Mouse (Mus musculus) G1E (cell line): ENCODE data around the gene Cblc. TPM values are rescaled to one million over a fixed set of nuclear protein-coding genes. Genes with fewer than 3 reads are reported as not detected.

Experiments
- ATAC-seq: 2 replicates; pipeline ENCODE4 v1.8.0; 2016; ENCODE audit warnings: mild to moderate bottlenecking; ENCODE audit not compliant: insufficient number of reproducible peaks, poor library complexity, low FRiP score, severe bottlenecking; ENCODE audit errors: extremely low read depth
- DNase-seq: peaks from one replicate; pipeline ENCODE4 v3.0.0; 2012; ENCODE audit warnings: low spot score
- H3K27me3 ChIP-seq: 2 replicates; pipeline ENCODE4 v1.6.1; 2012; ENCODE audit warnings: mild to moderate bottlenecking, low read length, inconsistent platforms; ENCODE audit not compliant: insufficient read depth
- H3K36me3 ChIP-seq: replicated peaks from 2 replicates; pipeline ENCODE3; 2012; ENCODE audit warnings: mild to moderate bottlenecking, inconsistent platforms
- H3K4me1 ChIP-seq: 2 replicates; pipeline ENCODE4 v1.6.1; 2012; ENCODE audit warnings: low read depth, low read length, inconsistent platforms, mixed read lengths; ENCODE audit not compliant: insufficient read depth
- H3K4me3 ChIP-seq: 2 replicates; pipeline ENCODE4 v1.5.1; 2012; ENCODE audit warnings: low read depth, mild to moderate bottlenecking, inconsistent platforms, low read length, moderate library complexity, mixed read lengths
- H3K9me3 ChIP-seq: replicated peaks from 2 replicates; pipeline ENCODE4 v1.6.1; 2012; ENCODE audit warnings: inconsistent platforms
- CTCF ChIP-seq: IDR thresholded peaks from 2 replicates; pipeline ENCODE4 v1.5.1; 2012; ENCODE audit warnings: low read depth, low read length, inconsistent platforms, mixed read lengths
- GATA1 ChIP-seq: IDR thresholded peaks from 2 replicates; pipeline ENCODE4 v1.6.1; 2012; ENCODE audit warnings: borderline replicate concordance, low read length, inconsistent platforms, mixed read lengths
- GATA2 ChIP-seq: IDR thresholded peaks from 2 replicates; pipeline ENCODE4 v1.6.1; 2012; ENCODE audit warnings: low read depth, low read length, inconsistent platforms, borderline replicate concordance
- POLR2AphosphoS5 ChIP-seq: IDR thresholded peaks from 2 replicates; pipeline ENCODE4 v1.6.1; 2012; ENCODE audit warnings: low read depth, low read length, inconsistent platforms; ENCODE audit not compliant: insufficient replicate concordance
- TAL1 ChIP-seq: conservative IDR thresholded peaks from 2 replicates; pipeline ENCODE4 v1.6.1; 2012; ENCODE audit warnings: low read depth, low read length, inconsistent platforms, mixed read lengths
- polyA plus RNA-seq: library from polyadenylated mRNA; stranded (reverse); fragments of >175 nt; gene quantifications from 2 replicates; pipeline ENCODE4 v1.2.3, GENCODE M21; 2012
- total RNA-seq, 2 experiments: library from RNA; stranded (forward) in 1 of 2; stranded (reverse) in 1 of 2; fragments of 200-1000 nt in 1 of 2; fragments of >200 nt in 1 of 2; fragmentation: Nextera tagmentation in 1 of 2; gene quantifications; 2 replicates each; pipeline ENCODE4 v1.2.3; 2014 to 2017

Cblc gene
- total and polyA plus RNA-seq, 3 experiments = not detected

GRCm38 (mm10) chr7:19778645-19779044 is 18.0 kb downstream of the Cblc start:
- Histone ChIP-seq H3K27me3 (peaks cover 10% of the 10 kb centered on the region), H3K9me3 (peaks cover 4% of the 10 kb centered on the region), H3K4me3 (no peak overlapping the region), H3K4me1 (no peaks in the 10 kb centered on the region), H3K36me3 (no peaks in the 10 kb centered on the region)
- TF ChIP-seq TAL1 (no peak), GATA1 (no peak), GATA2 (no peak), CTCF (no peak), POLR2AphosphoS5 (no peak)
- DNase-seq (no peak), ATAC-seq (no peak)

DNA sequence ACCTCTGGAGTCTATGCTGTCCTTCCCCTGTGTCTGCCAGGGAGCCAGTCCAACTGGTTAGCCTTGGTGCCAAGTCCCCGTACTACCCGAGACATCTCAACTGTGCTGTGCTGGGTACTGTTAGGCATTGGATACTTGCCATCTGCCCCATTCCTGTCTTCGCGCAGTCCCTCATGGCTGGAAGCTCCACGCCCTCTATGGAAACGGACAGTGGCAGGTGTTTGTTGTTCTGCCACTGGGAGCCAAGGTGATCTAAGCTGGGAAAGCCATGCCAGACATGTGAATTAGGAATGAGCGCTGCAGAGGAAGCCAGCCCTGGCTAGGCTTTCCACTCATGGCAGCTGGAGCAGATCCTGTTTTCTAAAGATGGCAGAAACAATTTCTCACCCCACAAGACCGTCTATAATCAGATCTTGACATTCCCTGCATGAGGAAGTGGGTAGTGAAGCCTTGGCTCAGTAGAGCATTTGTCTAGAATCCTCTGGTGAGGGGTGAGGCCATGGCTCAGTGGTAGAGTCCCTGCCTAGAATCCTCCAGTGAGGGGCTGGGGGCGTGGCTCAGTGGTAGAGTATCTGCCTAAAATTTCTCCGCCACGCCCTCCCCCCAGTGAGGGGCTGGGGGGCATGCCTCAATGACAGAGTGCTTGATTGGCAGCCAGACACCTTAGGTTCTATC is 19.4 kb downstream of the Cblc start:
- H3K9me3 ChIP-seq = peaks cover 4% of the 10 kb centered on the region
- DNase-seq = no peak
- H3K27me3 ChIP-seq = peaks cover 17% of the 10 kb centered on the region
- H3K4me3 ChIP-seq = no peak overlapping the region
- TF ChIP-seq TAL1 (no peak), POLR2AphosphoS5 (no peak), CTCF (no peak), GATA1 (no peak), GATA2 (no peak)
- no peaks in the 10 kb centered on the region for H3K36me3 ChIP-seq
- ATAC-seq = no peak
- H3K4me1 ChIP-seq = no peaks in the 10 kb centered on the region

- no peak overlapping the region for H3K4me3 ChIP-seq
- TF ChIP-seq GATA1 = no peak
- TF ChIP-seq TAL1 = no peak
- H3K27me3 ChIP-seq = peaks cover 56% of the 10 kb centered on the region
- no peaks in the 10 kb centered on the region for H3K36me3 ChIP-seq
- no peak for DNase-seq
- ATAC-seq = no peak
- peaks cover 14% of the 10 kb centered on the region for H3K4me1 ChIP-seq
- H3K9me3 ChIP-seq = no peaks in the 10 kb centered on the region
These were observed 24.9 kb downstream of the Cblc start for GRCm38 (mm10) chr7:19771682-19772081.

DNA sequence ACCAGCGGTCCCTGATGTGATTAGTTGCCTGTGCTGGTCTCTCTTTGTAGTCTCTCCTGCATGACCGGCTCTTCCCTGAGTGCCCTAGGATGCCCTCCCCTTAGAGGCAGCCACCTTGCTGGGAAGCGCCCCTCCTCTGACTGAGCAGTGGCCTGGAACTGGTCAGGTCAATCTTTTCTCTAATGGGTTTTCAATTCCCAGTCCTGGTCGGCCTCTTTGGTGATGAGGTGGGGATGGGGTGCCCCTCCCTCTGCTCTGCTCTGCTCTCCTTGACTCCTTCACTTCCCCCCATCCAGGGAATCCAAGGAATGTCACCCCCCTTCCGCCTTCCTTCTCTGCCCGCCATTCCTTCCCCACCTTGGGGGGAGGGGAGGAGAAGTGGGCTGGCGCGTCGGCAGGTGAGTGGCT is 25.6 kb downstream of the Cblc start, which contains the start of gene Bcam:
Gene Bcam (minus strand): TSS at position 33 of the 408 bp plus-strand sequence.
- Histone ChIP-seq H3K36me3 (no peaks in the 10 kb centered on the region), H3K4me1 (peaks cover 14% of the 10 kb centered on the region), H3K9me3 (no peaks in the 10 kb centered on the region), H3K4me3 (peak within 1 kb of the TSS; percentile 40; the same call in 1 of the 2 replicates), H3K27me3 (peaks cover 60% of the 10 kb centered on the region)
- ATAC-seq (no peak), DNase-seq (no peak)
- TF ChIP-seq GATA1 (no peak), CTCF (no peak)

DNA sequence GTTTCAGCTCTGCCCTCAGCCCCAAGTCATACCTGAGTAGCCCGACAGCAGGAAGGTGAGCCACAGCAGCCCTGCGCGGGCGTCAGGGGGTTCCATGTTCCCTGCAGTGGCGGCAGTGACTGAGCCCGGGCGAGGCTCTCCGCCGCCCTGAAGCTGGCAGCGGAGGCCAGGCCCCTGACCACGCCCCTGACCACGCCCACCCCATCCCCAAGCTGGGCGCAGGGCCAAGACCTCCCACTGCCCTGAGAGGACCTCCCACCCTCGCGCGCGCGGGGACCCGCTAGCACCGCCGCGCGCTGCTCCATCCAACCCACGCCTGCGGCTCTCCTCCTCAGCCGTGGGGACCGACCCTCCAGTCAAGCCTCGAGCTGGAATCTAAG is 26.2 kb downstream of the Cblc start:
- ATAC-seq (no peak), DNase-seq (no peak)
- Histone ChIP-seq H3K27me3 (peaks cover 62% of the 10 kb centered on the region), H3K4me1 (peaks cover 14% of the 10 kb centered on the region), H3K4me3 (peak overlapping the region; percentile 40; the same call in 1 of the 2 replicates), H3K36me3 (no peaks in the 10 kb centered on the region), H3K9me3 (no peaks in the 10 kb centered on the region)
- TF ChIP-seq TAL1 (no peak), GATA2 (no peak), POLR2AphosphoS5 (no peak), CTCF (no peak), GATA1 (no peak)

DNA sequence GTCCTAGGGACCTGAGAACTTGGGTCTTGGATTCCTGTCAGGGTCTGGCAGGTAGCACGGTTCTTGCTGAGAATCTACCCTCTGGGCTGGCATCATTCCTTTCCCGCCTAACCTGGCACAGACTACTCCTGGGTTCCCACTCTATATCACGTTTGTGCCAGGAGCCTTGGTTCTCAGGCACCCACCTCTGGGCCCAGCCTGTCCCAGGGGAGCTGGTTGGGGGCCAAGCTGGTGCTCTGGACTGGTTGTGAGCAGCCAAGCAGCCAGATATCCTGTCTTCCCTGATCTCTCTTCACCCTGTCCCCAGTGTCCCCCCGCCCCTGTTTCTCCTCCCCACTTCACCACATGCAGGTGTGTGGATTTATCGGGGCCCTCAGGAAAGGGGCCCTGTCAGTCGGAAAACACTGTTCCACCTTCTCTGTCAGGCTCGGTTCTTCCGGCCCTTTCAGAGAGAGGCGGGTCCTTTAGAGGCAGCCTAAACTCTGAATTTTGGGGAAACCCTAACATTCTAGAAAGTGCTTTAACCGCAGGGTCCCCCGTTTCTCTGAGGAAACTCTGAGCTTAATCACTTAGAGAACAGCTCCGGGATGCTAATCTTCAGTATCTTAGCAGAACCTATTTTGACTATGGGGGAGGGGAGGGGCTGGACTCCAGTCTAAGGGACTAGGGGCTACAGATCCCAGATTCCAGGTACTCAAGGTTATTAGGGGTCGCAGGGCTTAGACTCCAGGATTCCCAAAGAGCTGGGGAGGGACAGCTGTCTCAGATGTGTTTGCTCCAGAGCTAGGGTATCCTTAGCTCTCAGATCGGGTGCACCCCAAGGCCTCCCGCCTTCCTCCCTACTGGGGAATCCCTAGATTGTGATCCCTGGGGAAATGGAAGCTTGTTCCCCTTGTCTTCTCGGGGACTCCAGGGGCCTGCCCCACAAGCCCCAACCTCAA is 26.9 kb downstream of the Cblc start:
- Histone ChIP-seq H3K27me3 (peaks cover 65% of the 10 kb centered on the region), H3K4me3 (peak overlapping the region; percentile 40; the same call in 1 of the 2 replicates), H3K36me3 (no peaks in the 10 kb centered on the region), H3K4me1 (peaks cover 14% of the 10 kb centered on the region), H3K9me3 (no peaks in the 10 kb centered on the region)
- TF ChIP-seq GATA2 (no peak), POLR2AphosphoS5 (no peak), GATA1 (no peak), TAL1 (no peak), CTCF (no peak)
- ATAC-seq = no peak
- no peak for DNase-seq
